Mouse (Mus musculus): ENCODE data around the gene Enox1. TPM values are rescaled to one million over a fixed set of nuclear protein-coding genes. Genes with fewer than 3 reads are reported as not detected.

Gene Enox1
- total and polyA plus RNA-seq, 2 experiments from 2014 or later, result 23.1 to 49.6 TPM

GRCm38 (mm10) chr14:77346296-77346695, 189.7 kb downstream of the Enox1 start:
- no peak for ATAC-seq (ENCODE audit: low FRiP score)
- no peaks in the 10 kb centered on the region for H3K4me1 ChIP-seq (ENCODE audit: insufficient read depth, low read length)

GRCm38 (mm10) chr14:77351803-77352352, 195.3 kb downstream of the Enox1 start:
- DNase-seq (ENCODE audit: low spot score) (no peak), ATAC-seq (ENCODE audit: low FRiP score) (no peak)
- Histone ChIP-seq H3K4me3 (ENCODE audit: low read depth, low read length) (no peak overlapping the region), H3K27me3 (ENCODE audit: insufficient read depth, low read length) (no peaks in the 10 kb centered on the region), H3K4me2 (ENCODE audit: low read depth, low read length, poor library complexity, severe bottlenecking) (no peak overlapping the region), H3K36me3 (ENCODE audit: insufficient read depth, low read length) (no peaks in the 10 kb centered on the region), H3K27ac (ENCODE audit: low read depth, low read length) (peak overlapping the region; percentile 14; the same call in 1 of the 2 replicates), H3K4me1 (ENCODE audit: insufficient read depth, low read length) (no peaks in the 10 kb centered on the region), H3K9me3 (ENCODE audit: low read length) (no peaks in the 10 kb centered on the region), H3K9ac (replicated peaks; ENCODE audit: low read length, poor library complexity, severe bottlenecking) (no peak overlapping the region)
- no peak for TF ChIP-seq CTCF (IDR thresholded peaks at IDR 0.05)
- 57% methylated on average over 2 of the region's 2 CpGs for WGBS

More at GRCm38 (mm10) chr14:77346296-77346695, 189.7 kb downstream of the Enox1 start:
- no peak overlapping the region for H3K9ac ChIP-seq (replicated peaks; ENCODE audit: low read length, poor library complexity, severe bottlenecking)
- no peaks in the 10 kb centered on the region for H3K9me3 ChIP-seq (ENCODE audit: low read length)
- no peak overlapping the region for H3K4me3 ChIP-seq (ENCODE audit: low read depth, low read length)
- no peak overlapping the region for H3K4me2 ChIP-seq (ENCODE audit: low read depth, low read length, poor library complexity, severe bottlenecking)
- H3K36me3 ChIP-seq (ENCODE audit: insufficient read depth, low read length), result no peaks in the 10 kb centered on the region
- TF ChIP-seq CTCF (IDR thresholded peaks at IDR 0.05), result no peak
- 91% methylated on average over 3 of the region's 3 CpGs for WGBS
- no peaks in the 10 kb centered on the region for H3K27me3 ChIP-seq (ENCODE audit: insufficient read depth, low read length)
- DNase-seq (ENCODE audit: low spot score), result no peak
- no peak overlapping the region for H3K27ac ChIP-seq (ENCODE audit: low read depth, low read length)

- no peak for TF ChIP-seq CTCF (IDR thresholded peaks at IDR 0.05)
- ATAC-seq (ENCODE audit: low FRiP score) (no peak), DNase-seq (ENCODE audit: low spot score) (no peak)
- Histone ChIP-seq H3K27me3 (ENCODE audit: insufficient read depth, low read length) (no peaks in the 10 kb centered on the region), H3K4me1 (ENCODE audit: insufficient read depth, low read length) (no peaks in the 10 kb centered on the region), H3K9me3 (ENCODE audit: low read length) (no peaks in the 10 kb centered on the region), H3K9ac (replicated peaks; ENCODE audit: low read length, poor library complexity, severe bottlenecking) (no peak overlapping the region), H3K4me3 (ENCODE audit: low read depth, low read length) (no peak overlapping the region), H3K4me2 (ENCODE audit: low read depth, low read length, poor library complexity, severe bottlenecking) (no peak overlapping the region), H3K27ac (ENCODE audit: low read depth, low read length) (no peak overlapping the region), H3K36me3 (ENCODE audit: insufficient read depth, low read length) (no peaks in the 10 kb centered on the region)
- WGBS, result 82% methylated on average over 4 of the region's 4 CpGs
These were observed 206.1 kb downstream of the Enox1 start for GRCm38 (mm10) chr14:77362662-77363061.

GRCm38 (mm10) chr14:77368411-77368810, 211.8 kb downstream of the Enox1 start:
- no peaks in the 10 kb centered on the region for H3K4me1 ChIP-seq (ENCODE audit: insufficient read depth, low read length)

GRCm38 (mm10) chr14:77369070-77369469, 212.5 kb downstream of the Enox1 start:
- H3K27me3 ChIP-seq (ENCODE audit: insufficient read depth, low read length), result no peaks in the 10 kb centered on the region
- H3K27ac ChIP-seq (ENCODE audit: low read depth, low read length), result no peak overlapping the region
- H3K4me1 ChIP-seq (ENCODE audit: insufficient read depth, low read length), result no peaks in the 10 kb centered on the region
- no peak overlapping the region for H3K4me2 ChIP-seq (ENCODE audit: low read depth, low read length, poor library complexity, severe bottlenecking)
- TF ChIP-seq CTCF (IDR thresholded peaks at IDR 0.05), result no peak
- no peak overlapping the region for H3K4me3 ChIP-seq (ENCODE audit: low read depth, low read length)
- no peaks in the 10 kb centered on the region for H3K9me3 ChIP-seq (ENCODE audit: low read length)
- H3K9ac ChIP-seq (replicated peaks; ENCODE audit: low read length, poor library complexity, severe bottlenecking), result no peak overlapping the region
- no peak for ATAC-seq (ENCODE audit: low FRiP score)
- 91% methylated on average over 2 of the region's 2 CpGs for WGBS
- no peaks in the 10 kb centered on the region for H3K36me3 ChIP-seq (ENCODE audit: insufficient read depth, low read length)
- no peak for DNase-seq (ENCODE audit: low spot score)

More at GRCm38 (mm10) chr14:77368411-77368810, 211.8 kb downstream of the Enox1 start:
- 79% methylated on average over 8 of the region's 8 CpGs for WGBS
- H3K4me2 ChIP-seq (ENCODE audit: low read depth, low read length, poor library complexity, severe bottlenecking), result no peak overlapping the region
- H3K9ac ChIP-seq (replicated peaks; ENCODE audit: low read length, poor library complexity, severe bottlenecking), result no peak overlapping the region
- no peak for ATAC-seq (ENCODE audit: low FRiP score)
- no peak for TF ChIP-seq CTCF (IDR thresholded peaks at IDR 0.05)
- H3K9me3 ChIP-seq (ENCODE audit: low read length), result no peaks in the 10 kb centered on the region
- no peak for DNase-seq (ENCODE audit: low spot score)
- H3K36me3 ChIP-seq (ENCODE audit: insufficient read depth, low read length), result no peaks in the 10 kb centered on the region
- no peak overlapping the region for H3K4me3 ChIP-seq (ENCODE audit: low read depth, low read length)
- no peaks in the 10 kb centered on the region for H3K27me3 ChIP-seq (ENCODE audit: insufficient read depth, low read length)
- no peak overlapping the region for H3K27ac ChIP-seq (ENCODE audit: low read depth, low read length)

- 91% methylated on average over 3 of the region's 3 CpGs for WGBS
- Histone ChIP-seq H3K36me3 (ENCODE audit: insufficient read depth, low read length) (no peaks in the 10 kb centered on the region), H3K4me1 (ENCODE audit: insufficient read depth, low read length) (no peaks in the 10 kb centered on the region), H3K27me3 (ENCODE audit: insufficient read depth, low read length) (no peaks in the 10 kb centered on the region), H3K9ac (replicated peaks; ENCODE audit: low read length, poor library complexity, severe bottlenecking) (no peak overlapping the region), H3K4me2 (ENCODE audit: low read depth, low read length, poor library complexity, severe bottlenecking) (no peak overlapping the region), H3K27ac (ENCODE audit: low read depth, low read length) (no peak overlapping the region), H3K4me3 (ENCODE audit: low read depth, low read length) (no peak overlapping the region), H3K9me3 (ENCODE audit: low read length) (no peaks in the 10 kb centered on the region)
- DNase-seq (ENCODE audit: low spot score) (no peak), ATAC-seq (ENCODE audit: low FRiP score) (no peak)
- TF ChIP-seq CTCF (IDR thresholded peaks at IDR 0.05), result no peak
These were observed 214.0 kb downstream of the Enox1 start for GRCm38 (mm10) chr14:77370521-77370920.

Measured in midbrain, postnatal 0 days (tissue).